Mouse (Mus musculus) embryonic facial prominence, embryonic 15.5 days (tissue): ENCODE results near the gene Magi2. TPM values are rescaled to one million over a fixed set of nuclear protein-coding genes. Genes with fewer than 3 reads are reported as not detected.

Experiments used
- ATAC-seq: fragments of 200-750 bp; cut with Nextera tagmentation; 2 replicates; pipeline ENCODE4 v1.8.0; 2017; ENCODE audit warnings: low read depth, moderate TSS enrichment; ENCODE audit not compliant: insufficient number of reproducible peaks, low FRiP score, low TSS enrichment
- H3K27ac ChIP-seq: fragments of 300-500 bp; sonication (generic); replicated peaks from 2 replicates; pipeline ENCODE4 v1.5.1; 2015; ENCODE audit warnings: mild to moderate bottlenecking, inconsistent platforms
- H3K27me3 ChIP-seq: fragments of 300-500 bp; sonication (generic); 2 replicates; pipeline ENCODE4 v1.6.1; 2015; ENCODE audit warnings: inconsistent platforms
- H3K36me3 ChIP-seq: fragments of 300-500 bp; sonication (generic); 2 replicates; pipeline ENCODE4 v1.6.1; 2015; ENCODE audit warnings: mild to moderate bottlenecking, inconsistent platforms
- H3K4me1 ChIP-seq: fragments of 300-500 bp; sonication (generic); 2 replicates; pipeline ENCODE4 v1.6.1; 2015; ENCODE audit warnings: inconsistent platforms
- H3K4me2 ChIP-seq: fragments of 300-500 bp; sonication (generic); replicated peaks from 2 replicates; pipeline ENCODE4 v1.6.1; 2015; ENCODE audit warnings: mild to moderate bottlenecking, inconsistent platforms
- H3K4me3 ChIP-seq: fragments of 300-500 bp; sonication (generic); replicated peaks from 2 replicates; pipeline ENCODE4 v1.5.1; 2015; ENCODE audit warnings: mild to moderate bottlenecking, inconsistent platforms
- H3K9ac ChIP-seq: fragments of 300-500 bp; sonication (generic); 2 replicates; pipeline ENCODE4 v1.6.1; 2015; ENCODE audit warnings: inconsistent platforms
- H3K9me3 ChIP-seq: fragments of 300-500 bp; sonication (generic); replicated peaks from 2 replicates; pipeline ENCODE4 v1.6.1; 2016; ENCODE audit warnings: inconsistent platforms
- WGBS: fragments of 180-500 bp; shearing (Covaris S2); methylation state at CpG from one replicate; pipeline ENCODE4 v1.1.7; 2015; 5-methylcytosine and 5-hydroxymethylcytosine counted together
- polyA plus RNA-seq: library from polyadenylated mRNA; unstranded; fragments of >200 nt; fragmentation: Nextera tagmentation; extraction: Ambion mirVana; gene quantifications from 2 replicates; pipeline ENCODE4 v1.2.1, GENCODE M21; 2015

The Magi2 gene
- polyA plus RNA-seq, 1 experiment from 2014 or later, result 6.8 TPM

DNA sequence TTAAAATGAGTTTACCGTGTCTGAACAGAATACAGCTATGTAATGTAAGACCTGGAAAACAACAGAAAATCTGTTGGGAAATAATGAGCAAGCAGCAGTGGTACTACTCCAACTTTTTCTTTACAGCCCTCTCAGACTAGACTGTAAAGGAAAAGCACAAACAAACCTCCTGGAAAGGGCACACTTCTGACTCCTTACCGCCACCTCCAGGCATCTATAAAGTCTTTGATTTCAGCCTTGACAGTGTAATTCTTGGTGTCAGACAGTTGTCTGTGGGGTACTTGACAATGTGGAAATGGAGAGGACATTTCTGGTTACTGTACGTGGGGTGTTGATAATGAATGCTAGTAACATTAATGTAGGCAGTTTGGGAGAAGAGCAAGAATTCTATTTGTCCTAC lies 791.2 kb downstream of the Magi2 start:
- Histone ChIP-seq H3K4me2 (no peak overlapping the region), H3K27me3 (no peaks in the 10 kb centered on the region), H3K4me3 (no peak overlapping the region), H3K36me3 (no peaks in the 10 kb centered on the region), H3K4me1 (no peaks in the 10 kb centered on the region), H3K27ac (no peak overlapping the region), H3K9ac (no peak overlapping the region), H3K9me3 (no peaks in the 10 kb centered on the region)
- ATAC-seq, result no peak
- 66% methylated on average over 3 of the region's 3 CpGs for WGBS

DNA sequence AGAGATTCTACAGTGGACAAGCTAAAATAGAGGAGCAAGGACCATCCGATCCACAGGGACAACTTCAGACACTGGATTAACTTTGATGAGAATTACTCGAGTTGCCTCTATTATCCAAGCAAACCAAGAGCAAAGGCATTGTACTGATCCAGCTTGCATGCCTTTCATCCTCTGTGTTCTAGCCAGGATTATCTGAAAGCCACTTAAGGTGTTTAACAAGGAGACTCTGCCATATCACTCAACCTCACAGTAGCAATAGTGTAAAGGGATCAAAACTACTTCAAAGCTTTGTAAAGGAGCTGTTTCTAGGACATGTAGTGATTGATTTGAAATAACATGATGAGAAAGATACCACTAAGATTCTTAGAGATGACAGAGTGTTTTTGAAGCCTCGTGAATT lies 819.8 kb downstream of the Magi2 start:
- no peak overlapping the region for H3K9ac ChIP-seq
- no peaks in the 10 kb centered on the region for H3K9me3 ChIP-seq
- no peaks in the 10 kb centered on the region for H3K27me3 ChIP-seq
- no peak overlapping the region for H3K4me3 ChIP-seq
- WGBS, result 65% methylated on average over 3 of the region's 3 CpGs
- no peaks in the 10 kb centered on the region for H3K36me3 ChIP-seq
- H3K4me1 ChIP-seq, result no peaks in the 10 kb centered on the region
- ATAC-seq, result no peak
- H3K4me2 ChIP-seq, result no peak overlapping the region
- H3K27ac ChIP-seq, result no peak overlapping the region

DNA sequence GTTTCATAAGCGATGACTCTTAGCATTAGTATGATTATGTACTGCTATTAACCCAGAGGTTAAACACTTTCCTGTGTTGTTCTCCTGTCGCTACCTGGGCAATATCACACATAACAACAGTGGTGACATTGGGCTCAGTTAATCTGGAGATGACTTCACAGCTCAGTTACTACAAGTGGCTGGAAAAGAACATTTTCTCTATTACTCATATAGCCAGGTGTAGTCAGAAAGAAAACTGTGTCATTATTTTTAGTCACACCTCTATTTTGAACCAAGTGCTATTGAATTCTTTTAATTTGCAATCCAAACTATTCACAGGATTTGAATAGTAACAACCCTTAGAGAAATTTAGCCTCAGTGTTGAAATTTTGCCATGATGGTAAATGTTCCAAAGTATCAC lies 821.5 kb downstream of the Magi2 start:
- no peak overlapping the region for H3K4me2 ChIP-seq
- no peaks in the 10 kb centered on the region for H3K9me3 ChIP-seq
- no peak overlapping the region for H3K9ac ChIP-seq
- H3K27me3 ChIP-seq, result no peaks in the 10 kb centered on the region
- 94% methylated on average over 2 of the region's 2 CpGs for WGBS
- no peaks in the 10 kb centered on the region for H3K36me3 ChIP-seq
- no peaks in the 10 kb centered on the region for H3K4me1 ChIP-seq
- H3K27ac ChIP-seq, result no peak overlapping the region
- ATAC-seq, result no peak
- H3K4me3 ChIP-seq, result no peak overlapping the region

DNA sequence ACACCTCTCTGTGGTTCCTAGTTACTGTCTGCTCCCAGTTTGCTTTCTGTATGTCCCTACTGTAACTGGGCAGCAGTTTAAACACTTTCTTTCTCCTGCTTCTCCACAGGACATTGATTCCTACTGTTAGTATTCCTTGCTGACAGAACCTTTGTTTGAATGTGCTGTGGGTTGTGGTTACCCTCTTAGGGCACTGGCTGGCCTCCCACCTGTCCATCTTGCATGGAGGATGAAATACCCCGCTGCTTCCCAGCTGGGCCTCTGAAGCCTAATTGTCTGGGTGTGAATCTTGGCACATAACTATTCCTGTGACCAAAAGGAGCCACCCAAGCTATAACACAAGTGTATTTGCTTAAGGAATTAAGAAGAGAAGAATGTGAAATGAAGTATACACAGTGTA lies 823.4 kb downstream of the Magi2 start:
- Histone ChIP-seq H3K9me3 (no peaks in the 10 kb centered on the region), H3K27me3 (no peaks in the 10 kb centered on the region), H3K27ac (no peak overlapping the region), H3K4me3 (no peak overlapping the region), H3K4me1 (no peaks in the 10 kb centered on the region), H3K4me2 (no peak overlapping the region), H3K36me3 (no peaks in the 10 kb centered on the region), H3K9ac (no peak overlapping the region)
- no peak for ATAC-seq
- WGBS, result 37% methylated on average over 1 of the region's 1 CpGs

DNA sequence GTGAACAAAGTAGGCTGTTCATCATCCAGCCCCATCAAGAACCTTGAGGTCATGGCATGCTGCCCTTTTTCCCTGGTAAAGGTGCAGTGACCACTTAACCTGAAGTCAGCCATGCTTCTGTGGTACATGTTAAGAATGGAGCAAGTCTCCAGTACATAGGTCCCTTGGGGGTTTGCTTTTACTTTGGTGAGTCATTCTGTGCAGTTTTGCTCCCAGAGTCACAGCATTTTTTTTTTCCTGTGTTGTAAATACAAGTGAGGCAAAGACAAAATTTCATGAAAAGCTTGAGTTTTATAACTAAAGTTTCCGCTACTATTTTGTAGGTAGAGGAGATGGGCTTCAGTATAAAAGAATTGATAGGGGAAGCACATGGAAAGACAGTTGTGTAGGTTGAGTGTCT lies 828.2 kb downstream of the Magi2 start:
- no peak overlapping the region for H3K27ac ChIP-seq
- H3K4me1 ChIP-seq, result no peaks in the 10 kb centered on the region
- H3K4me3 ChIP-seq, result no peak overlapping the region
- H3K36me3 ChIP-seq, result no peaks in the 10 kb centered on the region
- no peaks in the 10 kb centered on the region for H3K9me3 ChIP-seq
- no peaks in the 10 kb centered on the region for H3K27me3 ChIP-seq
- WGBS, result 96% methylated on average over 1 of the region's 1 CpGs
- H3K4me2 ChIP-seq, result no peak overlapping the region
- ATAC-seq, result no peak
- no peak overlapping the region for H3K9ac ChIP-seq

DNA sequence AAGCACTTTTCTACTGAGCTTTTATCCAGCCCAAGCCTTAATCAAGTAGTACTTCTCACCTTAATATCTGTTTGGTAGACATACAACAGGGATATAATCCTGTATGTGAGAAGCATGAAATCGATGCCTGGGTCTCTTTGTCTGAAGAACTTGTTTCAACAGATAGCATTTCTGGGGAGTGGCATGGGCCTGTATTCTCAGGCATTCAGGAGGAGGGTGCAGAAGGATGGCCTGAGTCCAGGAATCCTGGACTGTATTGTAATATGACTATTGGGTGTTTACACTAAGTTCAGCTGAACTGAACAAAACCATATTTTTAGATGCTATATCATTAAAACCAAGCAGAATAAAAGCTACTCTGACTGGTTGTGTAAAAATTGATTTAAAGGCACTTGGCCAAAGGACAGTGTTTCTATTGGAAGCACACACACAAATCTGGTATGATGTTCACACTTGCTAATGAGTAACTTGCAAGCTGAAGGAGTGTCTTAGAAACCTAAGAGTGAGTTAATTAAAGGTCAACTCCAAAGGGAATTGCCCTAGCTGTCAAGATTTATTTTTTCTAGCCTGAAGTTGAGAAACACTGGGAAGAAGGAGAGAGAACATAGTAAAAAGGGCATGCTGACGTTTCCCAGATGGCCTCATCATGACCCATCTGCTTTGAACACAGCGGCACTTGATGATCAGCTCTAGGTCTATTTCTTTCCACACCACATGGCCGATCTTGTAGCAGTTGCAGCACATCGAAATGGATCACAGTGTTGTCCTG lies 829.4 kb downstream of the Magi2 start:
- no peaks in the 10 kb centered on the region for H3K9me3 ChIP-seq
- 26% methylated on average over 5 of the region's 5 CpGs for WGBS
- no peaks in the 10 kb centered on the region for H3K27me3 ChIP-seq
- H3K36me3 ChIP-seq, result no peaks in the 10 kb centered on the region
- H3K9ac ChIP-seq, result no peak overlapping the region
- H3K4me2 ChIP-seq, result no peak overlapping the region
- no peak for ATAC-seq
- no peak overlapping the region for H3K4me3 ChIP-seq
- H3K4me1 ChIP-seq, result no peaks in the 10 kb centered on the region
- no peak overlapping the region for H3K27ac ChIP-seq

DNA sequence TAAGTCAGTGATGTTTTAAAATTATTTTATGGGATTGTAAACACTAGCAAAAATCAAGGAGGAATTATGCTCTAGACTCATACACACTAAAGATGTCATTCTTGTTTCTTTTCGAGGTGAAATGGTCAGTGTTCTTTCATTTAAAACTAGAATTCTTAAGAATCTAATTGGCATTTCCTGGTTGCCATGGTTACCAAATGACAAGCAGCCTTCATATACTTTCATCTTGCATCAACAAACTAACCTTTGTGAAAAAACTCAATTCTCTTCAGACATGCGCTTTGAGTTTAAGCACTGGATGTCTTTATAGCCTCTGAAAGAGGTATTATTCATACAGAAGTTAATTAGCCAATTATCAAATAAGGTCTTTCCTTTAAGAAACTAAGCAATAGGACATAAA lies 830.0 kb downstream of the Magi2 start:
- no peaks in the 10 kb centered on the region for H3K27me3 ChIP-seq
- ATAC-seq, result no peak
- no peaks in the 10 kb centered on the region for H3K9me3 ChIP-seq
- no peak overlapping the region for H3K4me2 ChIP-seq
- WGBS, result 54% methylated on average over 2 of the region's 2 CpGs
- H3K27ac ChIP-seq, result no peak overlapping the region
- no peaks in the 10 kb centered on the region for H3K36me3 ChIP-seq
- no peaks in the 10 kb centered on the region for H3K4me1 ChIP-seq
- no peak overlapping the region for H3K9ac ChIP-seq
- no peak overlapping the region for H3K4me3 ChIP-seq

DNA sequence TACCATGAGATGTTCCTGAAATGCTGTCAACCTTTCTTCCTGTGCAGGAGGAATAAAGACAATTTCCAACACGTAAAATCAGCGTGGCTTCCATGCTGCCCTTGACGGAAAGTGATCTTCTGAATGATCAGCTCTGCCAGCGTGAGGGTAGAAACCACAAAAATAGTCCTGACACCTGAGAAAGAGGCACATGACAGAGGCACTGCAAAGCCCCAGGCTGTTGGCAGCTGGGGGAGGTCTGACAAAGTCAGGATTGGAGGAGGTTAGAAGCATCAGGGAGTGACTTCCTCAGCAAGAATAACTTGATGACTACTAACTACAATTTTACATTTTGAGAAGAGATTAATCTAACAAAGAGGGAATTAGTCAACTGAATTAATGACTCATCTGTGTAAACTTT lies 835.2 kb downstream of the Magi2 start:
- Histone ChIP-seq H3K4me1 (no peaks in the 10 kb centered on the region), H3K27me3 (no peaks in the 10 kb centered on the region), H3K27ac (no peak overlapping the region), H3K4me3 (no peak overlapping the region), H3K4me2 (no peak overlapping the region), H3K9ac (no peak overlapping the region), H3K9me3 (no peaks in the 10 kb centered on the region), H3K36me3 (no peaks in the 10 kb centered on the region)
- WGBS, result 42% methylated on average over 4 of the region's 4 CpGs
- ATAC-seq, result no peak

DNA sequence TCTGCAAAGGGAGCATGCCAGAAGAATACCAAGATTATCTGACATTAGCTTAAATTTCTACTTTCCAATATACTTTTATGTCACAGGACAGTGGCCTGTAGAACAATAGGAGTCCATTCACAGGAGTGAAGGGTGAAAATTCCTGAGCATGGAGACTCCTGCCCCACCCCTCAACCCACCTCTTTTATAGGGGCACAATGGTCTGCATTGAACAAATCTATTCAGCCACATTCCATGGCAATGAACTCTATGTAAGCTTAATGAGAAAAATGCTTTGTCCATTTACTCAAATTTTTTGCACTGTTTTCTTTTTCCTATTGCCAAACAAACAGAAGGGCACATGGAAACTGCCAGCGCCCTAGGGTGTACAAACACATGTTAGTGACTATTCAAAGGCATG lies 838.2 kb downstream of the Magi2 start:
- no peak for ATAC-seq
- Histone ChIP-seq H3K9ac (no peak overlapping the region), H3K4me1 (no peaks in the 10 kb centered on the region), H3K4me2 (no peak overlapping the region), H3K9me3 (no peaks in the 10 kb centered on the region), H3K4me3 (no peak overlapping the region), H3K27me3 (no peaks in the 10 kb centered on the region), H3K36me3 (no peaks in the 10 kb centered on the region), H3K27ac (no peak overlapping the region)
- WGBS, result 75% methylated on average over 1 of the region's 1 CpGs

DNA sequence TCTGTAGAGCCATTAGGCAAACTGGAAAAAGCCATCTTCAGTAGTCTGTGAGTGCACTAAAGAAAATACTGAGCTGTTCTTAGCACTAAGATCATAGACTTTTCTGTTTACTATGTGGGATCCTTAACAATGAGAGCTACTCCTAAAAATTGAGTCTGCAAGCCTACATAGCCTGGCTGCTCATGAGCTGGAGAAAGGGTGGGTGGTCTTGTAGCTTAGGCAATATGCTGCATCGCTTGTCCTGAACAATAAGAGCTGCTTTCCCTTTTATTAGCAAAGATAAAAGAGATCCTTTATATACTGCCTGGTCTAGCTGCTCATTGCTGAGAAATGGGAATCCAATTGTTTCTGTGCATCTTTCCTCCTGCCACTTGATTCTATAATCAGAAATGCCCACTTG lies 841.7 kb downstream of the Magi2 start:
- Histone ChIP-seq H3K4me3 (no peak overlapping the region), H3K27ac (no peak overlapping the region), H3K36me3 (no peaks in the 10 kb centered on the region), H3K9ac (no peak overlapping the region), H3K4me1 (no peaks in the 10 kb centered on the region), H3K4me2 (no peak overlapping the region), H3K9me3 (no peaks in the 10 kb centered on the region), H3K27me3 (no peaks in the 10 kb centered on the region)
- WGBS, result 71% methylated on average over 1 of the region's 1 CpGs
- ATAC-seq, result no peak

DNA sequence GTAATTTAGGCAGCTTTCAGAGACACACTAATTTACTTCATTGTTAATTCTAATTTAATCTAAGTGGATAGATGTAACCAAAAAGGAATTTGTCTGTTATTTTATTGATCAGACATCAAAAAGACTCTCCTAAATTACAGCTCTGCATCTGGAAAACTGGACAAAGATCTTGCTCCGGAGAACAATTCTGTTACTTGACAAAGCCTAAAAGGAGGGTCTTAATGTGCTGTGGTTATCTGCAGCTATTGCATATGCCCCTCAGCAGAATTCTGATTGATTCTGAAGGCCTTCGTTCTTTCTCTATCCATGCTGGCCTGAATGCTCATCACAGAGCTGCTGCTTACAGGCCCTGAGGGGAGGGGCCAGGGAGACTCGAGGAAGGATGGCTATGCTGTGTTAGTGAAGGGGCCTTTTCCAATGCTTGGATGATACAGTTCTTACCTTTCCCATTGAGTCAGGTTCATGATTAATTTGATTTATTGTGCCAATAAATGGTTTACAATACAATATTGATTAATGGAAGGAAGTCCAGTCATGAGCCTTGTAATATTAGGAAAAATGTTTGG lies 842.2 kb downstream of the Magi2 start:
- WGBS, result 44% methylated on average over 3 of the region's 3 CpGs
- no peaks in the 10 kb centered on the region for H3K36me3 ChIP-seq
- H3K27ac ChIP-seq, result no peak overlapping the region
- no peak overlapping the region for H3K4me3 ChIP-seq
- H3K4me1 ChIP-seq, result no peaks in the 10 kb centered on the region
- H3K27me3 ChIP-seq, result no peaks in the 10 kb centered on the region
- no peak overlapping the region for H3K4me2 ChIP-seq
- no peaks in the 10 kb centered on the region for H3K9me3 ChIP-seq
- no peak for ATAC-seq
- H3K9ac ChIP-seq, result no peak overlapping the region

DNA sequence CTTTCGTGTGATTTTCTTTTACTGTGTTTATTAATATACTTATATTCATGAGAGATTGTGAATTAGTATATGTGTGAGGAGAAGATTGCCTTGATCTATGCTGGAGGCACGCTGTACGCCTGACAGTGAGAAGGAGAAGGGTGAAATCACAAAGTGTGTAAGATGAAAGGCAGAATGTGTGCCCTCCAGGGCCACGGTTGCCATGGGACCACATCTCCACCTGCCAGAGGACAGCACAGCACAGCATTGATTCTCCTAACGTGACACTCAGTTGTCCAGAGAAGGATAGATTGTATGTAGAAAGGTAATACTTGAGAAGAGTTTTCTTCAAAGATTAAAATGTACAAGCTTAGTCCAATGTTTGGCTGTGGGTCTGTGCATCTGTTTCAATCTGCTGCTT lies 847.3 kb downstream of the Magi2 start:
- 80% methylated on average over 5 of the region's 5 CpGs for WGBS
- ATAC-seq, result no peak
- Histone ChIP-seq H3K36me3 (no peaks in the 10 kb centered on the region), H3K27me3 (no peaks in the 10 kb centered on the region), H3K4me3 (no peak overlapping the region), H3K4me1 (no peaks in the 10 kb centered on the region), H3K27ac (no peak overlapping the region), H3K4me2 (no peak overlapping the region), H3K9me3 (no peaks in the 10 kb centered on the region), H3K9ac (no peak overlapping the region)
